Mouse (Mus musculus) ES-E14 (cell line): Measurements from ENCODE around the gene Zfp740. TPM values are rescaled to one million over a fixed set of nuclear protein-coding genes. Genes with fewer than 3 reads are reported as not detected.
A peak's percentile ranks its signal among the peaks of the same experiment; 100 is the strongest.
"Not testable (repeated sequence)": the region's sequence is repeated elsewhere in the genome, so short reads cannot be mapped to it uniquely, and the experiment has no call there.

Experiments used
- DNase-seq: peaks from one replicate; pipeline ENCODE4 v3.0.0-alpha.2; 2013; ENCODE audit warnings: low read depth, low spot score
- H3K27ac ChIP-seq: 2 replicates; pipeline ENCODE4 v1.5.1; 2012; ENCODE audit warnings: low read depth, mild to moderate bottlenecking, low read length, moderate library complexity, mixed read lengths; ENCODE audit not compliant: poor library complexity, insufficient read depth, severe bottlenecking
- H3K36me3 ChIP-seq: 2 replicates; pipeline ENCODE4 v1.6.1; 2012; ENCODE audit warnings: mild to moderate bottlenecking, low read length, moderate library complexity, mixed read lengths; ENCODE audit not compliant: control insufficient read depth, poor library complexity, insufficient read depth, severe bottlenecking
- H3K4me1 ChIP-seq, 2 experiments: fragments of 150-350 bp in 1 of 2; sonication (generic) in 1 of 2; 2 replicates each; pipeline ENCODE4 v1.6.1; 2012; ENCODE audit warnings: low read length in 2 of 2, mild to moderate bottlenecking in 1 of 2, mixed read lengths in 1 of 2; ENCODE audit not compliant: control insufficient read depth in 2 of 2, insufficient read depth in 2 of 2, poor library complexity in 1 of 2
- H3K4me3 ChIP-seq, 2 experiments: fragments of 150-350 bp in 1 of 2; sonication (generic) in 1 of 2; 2 replicates each; pipeline ENCODE4 v1.5.1; 2012; ENCODE audit warnings: low read length in 2 of 2, low read depth in 1 of 2, mild to moderate bottlenecking in 1 of 2, mixed read lengths in 1 of 2; ENCODE audit not compliant: insufficient read depth in 1 of 2, poor library complexity in 1 of 2, severe bottlenecking in 1 of 2
- H3K9ac ChIP-seq: 2 replicates; pipeline ENCODE4 v1.6.1; 2012; ENCODE audit warnings: low read depth, mild to moderate bottlenecking, low read length, mixed read lengths; ENCODE audit not compliant: poor library complexity, insufficient read depth, severe bottlenecking
- H3K9me3 ChIP-seq: fragments of 150-350 bp; sonication (generic); 2 replicates; pipeline ENCODE4 v1.6.1; 2012; ENCODE audit warnings: low read depth, mild to moderate bottlenecking, low read length; ENCODE audit not compliant: control insufficient read depth, insufficient read depth
- CHD2 ChIP-seq: IDR thresholded peaks from 2 replicates; pipeline ENCODE4 v1.6.1; 2014; ENCODE audit warnings: mild to moderate bottlenecking, low read depth, low read length, inconsistent platforms
- HCFC1 ChIP-seq: IDR thresholded peaks from 2 replicates; pipeline ENCODE4 v1.6.1; 2012; ENCODE audit warnings: low read length, inconsistent platforms, borderline replicate concordance; ENCODE audit not compliant: insufficient read depth
- MAFK ChIP-seq: IDR thresholded peaks from 2 replicates; pipeline ENCODE4 v1.6.1; 2014; ENCODE audit warnings: mild to moderate bottlenecking, low read depth, low read length, inconsistent platforms; ENCODE audit not compliant: insufficient read depth
- ZC3H11A ChIP-seq: IDR thresholded peaks from 2 replicates; pipeline ENCODE4 v1.6.1; 2012; ENCODE audit warnings: low read depth, mild to moderate bottlenecking, inconsistent platforms, low read length, borderline replicate concordance
- ZNF384 ChIP-seq: IDR thresholded peaks from 2 replicates; pipeline ENCODE4 v1.6.1; 2012; ENCODE audit warnings: low read depth, low read length, inconsistent platforms
- in situ Hi-C, 2 experiments: fragments of 600-800 bp; cut with MboI; formaldehyde crosslinking; loops; one replicate each; pipeline ENCODE4 v1.15.1; 2025; ENCODE audit warnings: low sequenced_read_pairs in 2 of 2, inconsistent platforms in 1 of 2; ENCODE audit not compliant: unreplicated experiment in 2 of 2
- total RNA-seq: library from RNA; depleted of rRNA; stranded (reverse); fragments of 300-350 nt; gene quantifications from 2 replicates; pipeline ENCODE4 v1.2.3, GENCODE M21; 2012; rRNA removed

The Zfp740 gene
- total RNA-seq, result 97.3 and 98.5 TPM in 2 replicates

- DNase-seq, result peak; percentile 82
- TF ChIP-seq HCFC1 (peak; percentile 83), CHD2 (no peak)
- in situ Hi-C loops, result no loop called here
- Histone ChIP-seq H3K4me3 (peak within 1 kb of the TSS; percentile 96), H3K4me1 (peaks cover 6 to 10% of the 10 kb centered on the region in 2 experiments), H3K27ac (peak within 1 kb of the TSS; percentile 99), H3K9me3 (no peaks in the 10 kb centered on the region), H3K9ac (peak within 1 kb of the TSS; percentile 97), H3K36me3 (peaks cover 21% of the 10 kb centered on the region)
Observed at GRCm38 (mm10) chr15:102202971-102203834, at the start of gene Zfp740. Zfp740 (plus strand) TSS chr15:102203249.

DNA sequence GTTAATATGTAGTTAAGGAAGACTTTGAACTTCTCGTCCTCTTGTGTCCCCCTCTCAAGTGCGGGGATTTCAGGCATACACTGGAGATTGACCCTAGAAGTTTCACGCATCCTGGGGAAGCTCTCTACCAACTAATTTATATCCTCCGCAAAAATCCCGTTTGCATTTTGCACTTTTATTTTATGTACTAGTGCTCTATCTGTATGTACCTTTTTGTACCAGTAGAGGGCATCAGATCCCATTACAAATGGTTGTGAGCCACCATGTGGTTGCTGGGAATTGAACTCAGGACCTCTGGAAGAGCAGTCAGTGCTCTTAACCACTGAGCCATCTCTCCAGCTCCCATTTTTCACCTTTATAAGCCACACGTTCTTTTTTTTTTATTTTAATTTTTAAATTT, 48.0 kb upstream of the Zfp740 start:
- in situ Hi-C loops, H3K36me3 ChIP-seq, H3K27ac ChIP-seq, DNase-seq, H3K9me3 ChIP-seq, H3K4me3 ChIP-seq, H3K9ac ChIP-seq: not testable (repeated sequence)
- peaks cover 2 to 26% of the 10 kb centered on the region in 2 experiments; a peak in 2 of 4 replicates for H3K4me1 ChIP-seq

DNA sequence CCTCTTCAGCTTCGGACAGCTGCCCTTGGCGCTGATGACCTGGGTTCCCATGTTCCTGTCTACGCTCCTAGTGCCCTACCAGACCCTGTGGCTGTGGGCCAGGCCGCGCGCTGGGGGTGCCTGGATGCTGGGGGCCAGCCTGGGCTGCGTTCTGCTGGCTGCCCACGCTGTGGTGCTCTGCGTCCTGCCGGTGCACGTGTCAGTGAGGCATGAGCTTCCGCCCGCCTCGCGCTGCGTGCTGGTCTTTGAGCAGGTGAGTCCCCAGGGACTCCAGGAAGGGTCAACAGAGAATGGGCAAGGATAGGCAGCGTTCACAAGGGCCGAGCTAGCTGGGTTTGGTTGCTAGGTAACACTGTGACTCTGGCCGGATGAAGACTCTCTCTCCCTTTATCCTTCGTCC, 46.2 kb upstream of the Zfp740 start:
- Histone ChIP-seq H3K27ac (peak overlapping the region; percentile 42; the same call in 1 of the 2 replicates), H3K9me3 (no peaks in the 10 kb centered on the region), H3K4me1 (peaks cover 4 to 31% of the 10 kb centered on the region in 2 experiments; a peak in 2 of 4 replicates), H3K4me3 (peak overlapping the region in 1 of 2 experiments; percentile 31; a peak in 1 of 4 replicates), H3K36me3 (no peaks in the 10 kb centered on the region), H3K9ac (no peak overlapping the region)
- TF ChIP-seq CHD2, result no peak
- TF ChIP-seq ZNF384, result no peak
- TF ChIP-seq ZC3H11A, result no peak
- no peak for TF ChIP-seq MAFK
- no peak for TF ChIP-seq HCFC1
- in situ Hi-C loops, result no loop called here
- DNase-seq, result peak; percentile 28

- in situ Hi-C loops, result no loop called here
- peak overlapping the region; percentile 51 for H3K9ac ChIP-seq
- no peaks in the 10 kb centered on the region for H3K9me3 ChIP-seq
- no peaks in the 10 kb centered on the region for H3K36me3 ChIP-seq
- peak overlapping the region; percentile 47 to 58 for H3K4me3 ChIP-seq
- no peak for TF ChIP-seq MAFK
- no peak for TF ChIP-seq HCFC1
- TF ChIP-seq CHD2, result no peak
- no peak overlapping the region for H3K27ac ChIP-seq
- peaks cover 6 to 35% of the 10 kb centered on the region in 2 experiments; a peak in 2 of 4 replicates for H3K4me1 ChIP-seq
- DNase-seq, result peak; percentile 25
Observed at GRCm38 (mm10) chr15:102160415-102161060, 42.5 kb upstream of the Zfp740 start.
